Mouse (Mus musculus) MEL (cell line): ENCODE measurements around the gene Dapk1. TPM values are rescaled to one million over a fixed set of nuclear protein-coding genes. Genes with fewer than 3 reads are reported as not detected.

Experiments
- DNase-seq: peaks from one replicate; pipeline ENCODE4 v3.0.0; 2011; ENCODE audit warnings: low read depth, low spot score
- H3K27ac ChIP-seq: 2 replicates; pipeline ENCODE4 v1.5.1; 2012; ENCODE audit warnings: low read depth, mild to moderate bottlenecking, control low read depth, low read length, moderate library complexity; ENCODE audit not compliant: control insufficient read depth
- H3K27me3 ChIP-seq, 2 experiments: fragments of 150-350 bp in 1 of 2; sonication (generic) in 1 of 2; 2 replicates each; pipeline ENCODE4 v1.6.1; 2012; ENCODE audit warnings: low read length in 2 of 2, mild to moderate bottlenecking in 2 of 2, improper control_type of control experiment in 1 of 2, moderate library complexity in 1 of 2; ENCODE audit not compliant: insufficient read depth in 2 of 2, control insufficient read depth in 1 of 2
- H3K36me3 ChIP-seq, 2 experiments: 2 replicates each; pipeline ENCODE4 v1.6.1; 2012 to 2014; ENCODE audit warnings: low read length in 2 of 2, improper control_type of control experiment in 1 of 2, inconsistent platforms in 1 of 2, mild to moderate bottlenecking in 1 of 2; ENCODE audit not compliant: insufficient read depth in 2 of 2, control insufficient read depth in 1 of 2
- H3K4me1 ChIP-seq, 2 experiments: fragments of 150-350 bp in 1 of 2; sonication (generic) in 1 of 2; 2 replicates each; pipeline ENCODE4 v1.6.1; 2012; ENCODE audit warnings: low read length in 2 of 2, improper control_type of control experiment in 1 of 2, mild to moderate bottlenecking in 1 of 2; ENCODE audit not compliant: insufficient read depth in 2 of 2, control insufficient read depth in 1 of 2
- H3K4me3 ChIP-seq, 2 experiments: fragments of 150-350 bp in 1 of 2; sonication (generic) in 1 of 2; 2 replicates each; pipeline ENCODE4 v1.5.1; 2012; ENCODE audit warnings: low read depth in 2 of 2, low read length in 2 of 2, mild to moderate bottlenecking in 2 of 2, moderate library complexity in 2 of 2, control low read depth in 1 of 2, improper control_type of control experiment in 1 of 2; ENCODE audit not compliant: control insufficient read depth in 1 of 2, insufficient read depth in 1 of 2
- H3K79me2 ChIP-seq: 2 replicates; pipeline ENCODE4 v1.6.1; 2012; ENCODE audit warnings: mild to moderate bottlenecking, low read length, moderate library complexity; ENCODE audit not compliant: control insufficient read depth, poor library complexity, insufficient read depth
- H3K9ac ChIP-seq: 2 replicates; pipeline ENCODE4 v1.6.1; 2012; ENCODE audit warnings: low read depth, mild to moderate bottlenecking, control low read depth, low read length, moderate library complexity; ENCODE audit not compliant: control insufficient read depth, poor library complexity, severe bottlenecking
- H3K9me3 ChIP-seq: fragments of 150-350 bp; sonication (generic); replicated peaks from 2 replicates; pipeline ENCODE4 v1.6.1; 2012; ENCODE audit warnings: mild to moderate bottlenecking, low read length, improper control_type of control experiment, moderate library complexity; ENCODE audit not compliant: insufficient read depth
- BHLHE40 ChIP-seq: IDR thresholded peaks from 2 replicates; pipeline ENCODE4 v1.6.1; 2012; ENCODE audit warnings: low read depth, mild to moderate bottlenecking, inconsistent platforms, low read length, improper control_type of control experiment, borderline replicate concordance
- CHD2 ChIP-seq: IDR thresholded peaks from 2 replicates; pipeline ENCODE4 v1.6.1; 2011; ENCODE audit warnings: low read length, improper control_type of control experiment
- CTCF ChIP-seq, 3 experiments: IDR thresholded peaks in 2 of 3; conservative IDR thresholded peaks in 1 of 3; 2 replicates each; pipeline ENCODE4 v1.5.1; 2011 to 2012; ENCODE audit warnings: low read length in 3 of 3, low read depth in 2 of 3, mild to moderate bottlenecking in 2 of 3, improper control_type of control experiment in 1 of 3, inconsistent platforms in 1 of 3, mixed read lengths in 1 of 3, moderate library complexity in 1 of 3; ENCODE audit not compliant: control insufficient read depth in 1 of 3, insufficient read depth in 1 of 3, poor library complexity in 1 of 3, severe bottlenecking in 1 of 3
- E2F4 ChIP-seq: IDR thresholded peaks from 2 replicates; pipeline ENCODE4 v1.6.1; 2011; ENCODE audit warnings: low read depth, low read length, improper control_type of control experiment, borderline replicate concordance
- EP300 ChIP-seq, 2 experiments: IDR thresholded peaks; 2 replicates each; pipeline ENCODE4 v1.6.1; 2011; ENCODE audit warnings: improper control_type of control experiment in 2 of 2, low read length in 2 of 2, low read depth in 1 of 2, mild to moderate bottlenecking in 1 of 2
- ETS1 ChIP-seq: IDR thresholded peaks from 2 replicates; pipeline ENCODE4 v1.6.1; 2012; ENCODE audit warnings: low read depth, mild to moderate bottlenecking, inconsistent platforms, low read length, improper control_type of control experiment, moderate library complexity
- GATA1 ChIP-seq: IDR thresholded peaks from 2 replicates; pipeline ENCODE4 v1.6.1; 2011; ENCODE audit warnings: low read depth, low read length, improper control_type of control experiment
- HCFC1 ChIP-seq: IDR thresholded peaks from 2 replicates; pipeline ENCODE4 v1.6.1; 2012; ENCODE audit warnings: low read depth, mild to moderate bottlenecking, inconsistent platforms, low read length, improper control_type of control experiment, moderate library complexity
- KAT2A ChIP-seq: conservative IDR thresholded peaks from 2 replicates; pipeline ENCODE4 v1.6.1; 2012; ENCODE audit warnings: low read depth, low read length, improper control_type of control experiment, inconsistent platforms
- MAFK ChIP-seq: IDR thresholded peaks from 2 replicates; pipeline ENCODE4 v1.6.1; 2011; ENCODE audit warnings: low read depth, mild to moderate bottlenecking, low read length, improper control_type of control experiment, borderline replicate concordance
- MAX ChIP-seq: IDR thresholded peaks from 2 replicates; pipeline ENCODE4 v1.6.1; 2011; ENCODE audit warnings: low read length, improper control_type of control experiment
- MAZ ChIP-seq: IDR thresholded peaks from 2 replicates; pipeline ENCODE4 v1.6.1; 2012; ENCODE audit warnings: low read depth, mild to moderate bottlenecking, inconsistent platforms, low read length, improper control_type of control experiment
- MXI1 ChIP-seq: IDR thresholded peaks from 2 replicates; pipeline ENCODE4 v1.6.1; 2011; ENCODE audit warnings: mild to moderate bottlenecking, low read depth, low read length, improper control_type of control experiment
- MYB ChIP-seq: IDR thresholded peaks from 2 replicates; pipeline ENCODE4 v1.6.1; 2011; ENCODE audit warnings: mild to moderate bottlenecking, low read depth, low read length, improper control_type of control experiment
- MYC ChIP-seq: IDR thresholded peaks from 2 replicates; pipeline ENCODE4 v1.6.1; 2011; ENCODE audit warnings: low read depth, mild to moderate bottlenecking, low read length, improper control_type of control experiment, moderate library complexity
- NELFE ChIP-seq: IDR thresholded peaks from 2 replicates; pipeline ENCODE4 v1.6.1; 2011; ENCODE audit warnings: low read depth, low read length, improper control_type of control experiment
- SIN3A ChIP-seq: IDR thresholded peaks from 2 replicates; pipeline ENCODE4 v1.6.1; 2012; ENCODE audit warnings: low read length, improper control_type of control experiment, inconsistent platforms
- SMC3 ChIP-seq: IDR thresholded peaks from 2 replicates; pipeline ENCODE4 v1.6.1; 2011; ENCODE audit warnings: low read depth, low read length, improper control_type of control experiment
- TBP ChIP-seq: IDR thresholded peaks from 2 replicates; pipeline ENCODE4 v1.8.0; 2011; ENCODE audit warnings: low read depth, low read length, improper control_type of control experiment
- TCF12 ChIP-seq: IDR thresholded peaks from 2 replicates; pipeline ENCODE4 v1.6.1; 2014; ENCODE audit warnings: low read depth, mild to moderate bottlenecking, inconsistent platforms, low read length, improper control_type of control experiment, moderate library complexity
- USF1 ChIP-seq: IDR thresholded peaks from 2 replicates; pipeline ENCODE4 v1.6.1; 2014; ENCODE audit warnings: low read depth, mild to moderate bottlenecking, inconsistent platforms, low read length, improper control_type of control experiment, moderate library complexity
- USF2 ChIP-seq, 2 experiments: IDR thresholded peaks; 2 replicates each; pipeline ENCODE4 v1.6.1; 2011 to 2012; ENCODE audit warnings: improper control_type of control experiment in 2 of 2, low read length in 2 of 2, borderline replicate concordance in 1 of 2, inconsistent platforms in 1 of 2, low read depth in 1 of 2, mild to moderate bottlenecking in 1 of 2; ENCODE audit not compliant: insufficient read depth in 1 of 2
- ZC3H11A ChIP-seq: IDR thresholded peaks from 2 replicates; pipeline ENCODE4 v1.6.1; 2012; ENCODE audit warnings: low read depth, mild to moderate bottlenecking, inconsistent platforms, low read length, improper control_type of control experiment
- ZMIZ1 ChIP-seq: IDR thresholded peaks from 2 replicates; pipeline ENCODE4 v1.6.1; 2012; ENCODE audit warnings: low read depth, mild to moderate bottlenecking, inconsistent platforms, low read length, improper control_type of control experiment, moderate library complexity
- polyA plus RNA-seq, 2 experiments: library from polyadenylated mRNA; stranded (reverse) in 1 of 2; unstranded in 1 of 2; fragments of >175 nt in 1 of 2; fragments of >200 nt in 1 of 2; gene quantifications; 2 replicates each; pipeline versions ENCODE4 v1.2.1 to v1.2.4; 2012; ENCODE audit warnings: low replicate concordance in 2 of 2, low read depth in 1 of 2; ENCODE audit not compliant: insufficient read length in 2 of 2, insufficient read depth in 1 of 2, missing spikeins in 1 of 2
- total RNA-seq: library from RNA; depleted of rRNA; stranded (reverse); fragments of 300-350 nt; gene quantifications from 2 replicates; pipeline ENCODE4 v1.2.3, GENCODE M21; 2012

Dapk1 gene
- total and polyA plus RNA-seq, 3 experiments, result 5.1 to 8.2 TPM; not detected in 1

DNA sequence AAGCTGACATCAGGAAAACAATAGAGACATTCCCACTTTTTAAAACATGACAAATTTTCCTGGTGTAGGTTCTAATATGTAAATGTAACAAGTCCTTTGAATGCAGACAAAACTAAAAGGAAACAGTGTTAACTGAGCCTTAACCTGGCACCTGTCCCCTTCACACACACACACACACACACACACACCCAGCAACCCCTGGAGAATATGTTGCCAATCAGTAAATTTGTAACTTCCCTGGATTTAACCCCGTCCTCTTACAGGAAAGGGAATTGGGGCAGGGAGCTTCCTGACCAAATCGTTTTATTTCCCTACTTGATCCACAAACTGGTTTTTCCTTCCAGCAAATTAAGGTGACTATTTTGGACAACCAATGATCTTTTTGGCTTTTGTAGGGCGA, 28.2 kb upstream of the Dapk1 start:
- DNase-seq, result no peak
- no peaks in the 10 kb centered on the region; a peak in 1 of 4 replicates for H3K4me1 ChIP-seq
- H3K79me2 ChIP-seq, result no peaks in the 10 kb centered on the region
- H3K9me3 ChIP-seq, result no peaks in the 10 kb centered on the region
- no peaks in the 10 kb centered on the region for H3K36me3 ChIP-seq
- TF ChIP-seq MAFK (no peak), USF2 (IDR thresholded peaks at IDR 0.05; ENCODE audit: borderline replicate concordance in 1 of 2, insufficient read depth in 1 of 2, low read depth in 1 of 2, low read length in 2 of 2) (no peak), BHLHE40 (no peak), MYC (no peak), CTCF (IDR thresholded peaks at IDR 0.05 in 2 of 3, conservative IDR thresholded peaks at IDR 0.05 in 1 of 3; ENCODE audit: control insufficient read depth in 1 of 3, insufficient read depth in 1 of 3, low read depth in 2 of 3, low read length in 3 of 3, poor library complexity in 1 of 3, severe bottlenecking in 1 of 3) (no peak), SIN3A (no peak), GATA1 (no peak), ETS1 (no peak), NELFE (no peak)
- no peak overlapping the region for H3K27ac ChIP-seq
- H3K27me3 ChIP-seq, result no peaks in the 10 kb centered on the region; a peak in 1 of 4 replicates
- H3K4me3 ChIP-seq, result no peak overlapping the region
- no peak overlapping the region for H3K9ac ChIP-seq

DNA sequence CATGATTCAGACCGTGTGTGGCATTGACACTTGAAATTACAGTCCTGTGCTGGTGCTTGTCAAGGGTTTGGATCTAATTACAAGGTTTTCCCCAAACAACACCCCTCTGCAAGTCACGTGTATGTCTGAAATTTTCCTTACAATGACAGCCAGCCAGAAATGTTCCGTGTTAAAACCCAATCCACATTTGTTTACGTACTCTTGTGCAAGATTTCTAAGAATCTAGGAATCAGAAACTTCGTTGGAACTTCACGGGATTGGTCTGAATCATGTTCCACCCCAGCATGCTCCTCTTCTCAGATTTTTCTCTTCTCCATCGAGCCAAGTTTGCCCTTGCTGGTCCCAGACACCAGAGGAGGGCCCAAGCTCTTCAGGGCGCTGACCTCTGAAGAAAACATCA, 27.8 kb upstream of the Dapk1 start:
- Histone ChIP-seq H3K27ac (no peak overlapping the region), H3K36me3 (no peaks in the 10 kb centered on the region), H3K9ac (no peak overlapping the region), H3K4me1 (no peaks in the 10 kb centered on the region), H3K27me3 (no peaks in the 10 kb centered on the region; a peak in 1 of 4 replicates), H3K4me3 (no peak overlapping the region), H3K79me2 (no peaks in the 10 kb centered on the region), H3K9me3 (no peaks in the 10 kb centered on the region)
- no peak for DNase-seq
- TF ChIP-seq MXI1 (no peak), ZMIZ1 (no peak), TCF12 (no peak), E2F4 (no peak), SIN3A (no peak)

DNA sequence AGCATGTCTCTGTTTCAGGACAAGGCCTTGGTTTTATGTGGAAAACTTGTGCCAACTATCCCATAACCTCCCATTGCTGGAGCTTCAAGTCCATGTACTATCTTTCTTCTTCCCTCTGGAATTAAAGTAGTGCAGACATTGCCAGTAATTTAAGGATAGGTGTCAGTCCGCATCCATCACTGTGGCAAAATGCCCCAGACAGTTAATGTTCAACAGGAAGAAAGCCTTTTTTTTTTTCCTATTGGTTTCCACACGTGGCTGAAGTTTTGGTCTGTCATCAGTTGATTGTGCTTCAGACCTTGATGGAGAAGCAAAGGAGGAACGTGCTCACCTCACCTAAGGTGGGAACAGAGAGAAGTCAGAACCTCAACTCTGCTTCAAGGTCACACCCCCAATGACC, 23.2 kb upstream of the Dapk1 start:
- no peak for TF ChIP-seq EP300 (IDR thresholded peaks at IDR 0.05; ENCODE audit: low read depth in 1 of 2, low read length in 2 of 2)
- TF ChIP-seq MYB, result no peak
- no peak for TF ChIP-seq ETS1
- no peak for TF ChIP-seq MAZ
- no peak for TF ChIP-seq NELFE
- TF ChIP-seq HCFC1, result no peak
- no peak for TF ChIP-seq E2F4
- TF ChIP-seq MAX, result no peak
- no peak for TF ChIP-seq BHLHE40
- TF ChIP-seq CHD2, result no peak
- no peak for TF ChIP-seq KAT2A
- no peak for TF ChIP-seq USF1
- TF ChIP-seq MYC, result no peak
- no peak for TF ChIP-seq MAFK
- TF ChIP-seq MXI1, result no peak
- TF ChIP-seq ZC3H11A, result no peak
- TF ChIP-seq SIN3A, result no peak
- TF ChIP-seq TBP, result no peak
- TF ChIP-seq SMC3, result no peak
- no peak overlapping the region for H3K4me3 ChIP-seq
- no peak overlapping the region for H3K9ac ChIP-seq
- DNase-seq, result no peak
- no peaks in the 10 kb centered on the region; a peak in 1 of 4 replicates for H3K27me3 ChIP-seq
- no peaks in the 10 kb centered on the region for H3K79me2 ChIP-seq
- H3K27ac ChIP-seq, result no peak overlapping the region
- H3K4me1 ChIP-seq, result no peaks in the 10 kb centered on the region
- H3K9me3 ChIP-seq, result no peaks in the 10 kb centered on the region
- no peaks in the 10 kb centered on the region for H3K36me3 ChIP-seq
